Mouse (Mus musculus): ENCODE data around the gene Olfr33. TPM values are rescaled to one million over a fixed set of nuclear protein-coding genes. Genes with fewer than 3 reads are reported as not detected.

The Olfr33 gene
- polyA plus RNA-seq, 1 experiment, result not detected

- no peak for DNase-seq (ENCODE audit: low read depth in 1 of 2, low spot score in 2 of 2)
- Histone ChIP-seq H3K4me1 (ENCODE audit: control insufficient read depth, insufficient read depth, insufficient read length) (no peaks in the 10 kb centered on the region), H3K36me3 (ENCODE audit: control insufficient read depth, insufficient read depth, low read length) (no peaks in the 10 kb centered on the region), H3K27ac (ENCODE audit: insufficient read depth, low read length) (no peak overlapping the region), H3K4me3 (ENCODE audit: extremely low read depth, insufficient read depth, insufficient read length) (no peak overlapping the region), H3K27me3 (ENCODE audit: control insufficient read depth, insufficient read depth, low read length) (no peaks in the 10 kb centered on the region)
- no peak for TF ChIP-seq POLR2A (IDR thresholded peaks at IDR 0.05; ENCODE audit: low read depth, low read length)
- WGBS, result 89% methylated on average over 7 of the region's 7 CpGs
Observed at GRCm38 (mm10) chr7:102698461-102698860, 20.4 kb downstream of the Olfr33 start.

GRCm38 (mm10) chr7:102695358-102696125, 23.3 kb downstream of the Olfr33 start, which contains the start of gene Olfr557:
Gene Olfr557, plus strand, starts transcription at chr7:102695910.
- 77% methylated on average over 5 of the region's 5 CpGs for WGBS
- Histone ChIP-seq H3K27ac (ENCODE audit: insufficient read depth, low read length) (no peak within 1 kb of the TSS), H3K27me3 (ENCODE audit: control insufficient read depth, insufficient read depth, low read length) (no peaks in the 10 kb centered on the region), H3K4me3 (ENCODE audit: extremely low read depth, insufficient read depth, insufficient read length) (no peak within 1 kb of the TSS), H3K36me3 (ENCODE audit: control insufficient read depth, insufficient read depth, low read length) (no peaks in the 10 kb centered on the region), H3K4me1 (ENCODE audit: control insufficient read depth, insufficient read depth, insufficient read length) (no peaks in the 10 kb centered on the region)
- peak; percentile 8 to 22 for DNase-seq (ENCODE audit: low read depth in 1 of 2, low spot score in 2 of 2)
- no peak for TF ChIP-seq POLR2A (IDR thresholded peaks at IDR 0.05; ENCODE audit: low read depth, low read length)
- TF ChIP-seq CTCF (IDR thresholded peaks at IDR 0.05; ENCODE audit: extremely low read depth, insufficient read depth, insufficient read length, insufficient replicate concordance), result peak; percentile 77; the same call in 1 of the 2 replicates

- no peaks in the 10 kb centered on the region for H3K36me3 ChIP-seq (ENCODE audit: control insufficient read depth, insufficient read depth, low read length)
- peak within 1 kb of the TSS; percentile 74 for H3K27ac ChIP-seq (ENCODE audit: insufficient read depth, low read length)
- under 1% methylated on average over 40 of the region's 40 CpGs for WGBS
- no peaks in the 10 kb centered on the region; the same call in 1 of the 2 replicates for H3K4me1 ChIP-seq (ENCODE audit: control insufficient read depth, insufficient read depth, insufficient read length)
- TF ChIP-seq POLR2A (IDR thresholded peaks at IDR 0.05; ENCODE audit: low read depth, low read length), result peak; percentile 4; the same call in 1 of the 2 replicates
- TF ChIP-seq CTCF (IDR thresholded peaks at IDR 0.05; ENCODE audit: extremely low read depth, insufficient read depth, insufficient read length, insufficient replicate concordance), result no peak
- H3K27me3 ChIP-seq (ENCODE audit: control insufficient read depth, insufficient read depth, low read length), result no peaks in the 10 kb centered on the region
- peak; percentile 78 to 90 for DNase-seq (ENCODE audit: low read depth in 1 of 2, low spot score in 2 of 2)
- H3K4me3 ChIP-seq (ENCODE audit: extremely low read depth, insufficient read depth, insufficient read length), result peak within 1 kb of the TSS; percentile 92
Observed at GRCm38 (mm10) chr7:102686944-102687501, 31.8 kb downstream of the Olfr33 start, which contains the start of gene Trim68. Gene Trim68, minus strand, starts transcription at chr7:102687327.

- WGBS, result 93% methylated on average over 1 of the region's 1 CpGs
- DNase-seq (ENCODE audit: low read depth in 1 of 2, low spot score in 2 of 2), result no peak
- H3K4me1 ChIP-seq (ENCODE audit: control insufficient read depth, insufficient read depth, insufficient read length), result no peaks in the 10 kb centered on the region
- no peak overlapping the region for H3K4me3 ChIP-seq (ENCODE audit: extremely low read depth, insufficient read depth, insufficient read length)
- no peaks in the 10 kb centered on the region for H3K27me3 ChIP-seq (ENCODE audit: control insufficient read depth, insufficient read depth, low read length)
- no peak for TF ChIP-seq POLR2A (IDR thresholded peaks at IDR 0.05; ENCODE audit: low read depth, low read length)
- no peak for TF ChIP-seq CTCF (IDR thresholded peaks at IDR 0.05; ENCODE audit: extremely low read depth, insufficient read depth, insufficient read length, insufficient replicate concordance)
- H3K36me3 ChIP-seq (ENCODE audit: control insufficient read depth, insufficient read depth, low read length), result peaks cover 4% of the 10 kb centered on the region; the same call in 1 of the 2 replicates
- H3K27ac ChIP-seq (ENCODE audit: insufficient read depth, low read length), result no peak overlapping the region
Observed at GRCm38 (mm10) chr7:102681916-102682315, 37.0 kb downstream of the Olfr33 start.

- H3K4me3 ChIP-seq (ENCODE audit: extremely low read depth, insufficient read depth, insufficient read length), result no peak overlapping the region
- no peak for DNase-seq (ENCODE audit: low read depth in 1 of 2, low spot score in 2 of 2)
- WGBS, result 49% methylated on average over 2 of the region's 2 CpGs
- H3K4me1 ChIP-seq (ENCODE audit: control insufficient read depth, insufficient read depth, insufficient read length), result no peaks in the 10 kb centered on the region
- H3K27ac ChIP-seq (ENCODE audit: insufficient read depth, low read length), result no peak overlapping the region
- H3K36me3 ChIP-seq (ENCODE audit: control insufficient read depth, insufficient read depth, low read length), result peaks cover 3% of the 10 kb centered on the region; the same call in 1 of the 2 replicates
- no peaks in the 10 kb centered on the region for H3K27me3 ChIP-seq (ENCODE audit: control insufficient read depth, insufficient read depth, low read length)
- TF ChIP-seq CTCF (IDR thresholded peaks at IDR 0.05; ENCODE audit: extremely low read depth, insufficient read depth, insufficient read length, insufficient replicate concordance), result no peak
Observed at GRCm38 (mm10) chr7:102676225-102676624, 42.6 kb downstream of the Olfr33 start.

- WGBS, result 29% methylated on average over 2 of the region's 2 CpGs
- no peak for DNase-seq (ENCODE audit: low read depth in 1 of 2, low spot score in 2 of 2)
- Histone ChIP-seq H3K4me1 (ENCODE audit: control insufficient read depth, insufficient read depth, insufficient read length) (no peaks in the 10 kb centered on the region), H3K36me3 (ENCODE audit: control insufficient read depth, insufficient read depth, low read length) (no peaks in the 10 kb centered on the region), H3K27me3 (ENCODE audit: control insufficient read depth, insufficient read depth, low read length) (no peaks in the 10 kb centered on the region), H3K4me3 (ENCODE audit: extremely low read depth, insufficient read depth, insufficient read length) (no peak overlapping the region), H3K27ac (ENCODE audit: insufficient read depth, low read length) (no peak overlapping the region)
- TF ChIP-seq POLR2A (IDR thresholded peaks at IDR 0.05; ENCODE audit: low read depth, low read length), result no peak
- no peak for TF ChIP-seq CTCF (IDR thresholded peaks at IDR 0.05; ENCODE audit: extremely low read depth, insufficient read depth, insufficient read length, insufficient replicate concordance)
Observed at GRCm38 (mm10) chr7:102665378-102665777, 53.5 kb downstream of the Olfr33 start.

- WGBS, result 81% methylated on average over 3 of the region's 3 CpGs
- no peak within 1 kb of the TSS for H3K4me3 ChIP-seq (ENCODE audit: extremely low read depth, insufficient read depth, insufficient read length)
- TF ChIP-seq POLR2A (IDR thresholded peaks at IDR 0.05; ENCODE audit: low read depth, low read length) (no peak), CTCF (IDR thresholded peaks at IDR 0.05; ENCODE audit: extremely low read depth, insufficient read depth, insufficient read length, insufficient replicate concordance) (no peak)
- no peaks in the 10 kb centered on the region for H3K4me1 ChIP-seq (ENCODE audit: control insufficient read depth, insufficient read depth, insufficient read length)
- H3K27me3 ChIP-seq (ENCODE audit: control insufficient read depth, insufficient read depth, low read length), result no peaks in the 10 kb centered on the region
- H3K36me3 ChIP-seq (ENCODE audit: control insufficient read depth, insufficient read depth, low read length), result no peaks in the 10 kb centered on the region
- no peak within 1 kb of the TSS for H3K27ac ChIP-seq (ENCODE audit: insufficient read depth, low read length)
- no peak for DNase-seq (ENCODE audit: low read depth in 1 of 2, low spot score in 2 of 2)
Observed at GRCm38 (mm10) chr7:102664599-102664998, 54.3 kb downstream of the Olfr33 start, which contains the start of gene Olfr556. Gene Olfr556, plus strand, starts transcription at chr7:102664899.

Other genes with a start within 250 kb of the Olfr33 start
- gene Olfr543, start 237.4 kb downstream of the Olfr33 start, polyA plus RNA-seq (2012; rRNA removed), result not detected in 2 replicates
- gene Olfr544, start 230.8 kb downstream of the Olfr33 start, polyA plus RNA-seq (2012; rRNA removed), result not detected in 2 replicates
- not detected in 2 replicates for gene Olfr545, start 219.5 kb downstream of the Olfr33 start, polyA plus RNA-seq (2012; rRNA removed)
- gene Olfr547, start 184.3 kb downstream of the Olfr33 start, polyA plus RNA-seq (2012; rRNA removed), result not detected in 2 replicates
- gene Olfr548-ps1, start 178.2 kb downstream of the Olfr33 start, polyA plus RNA-seq (2012; rRNA removed), result not detected in 2 replicates
- not detected in 2 replicates for gene Olfr549, start 169.2 kb downstream of the Olfr33 start, polyA plus RNA-seq (2012; rRNA removed)
- 6.3 and 8.1 TPM in 2 replicates for gene Trim21, start 153.6 kb downstream of the Olfr33 start, polyA plus RNA-seq (2012; rRNA removed)
- not detected in 2 replicates for gene Olfr550, start 147.6 kb downstream of the Olfr33 start, polyA plus RNA-seq (2012; rRNA removed)
- gene Olfr551, start 127.2 kb downstream of the Olfr33 start, polyA plus RNA-seq (2012; rRNA removed), result not detected in 2 replicates
- gene Olfr552, start 121.3 kb downstream of the Olfr33 start, polyA plus RNA-seq (2012; rRNA removed), result 0.06 and 0.12 TPM in 2 replicates
- not detected in 2 replicates for gene Olfr553, start 100.9 kb downstream of the Olfr33 start, polyA plus RNA-seq (2012; rRNA removed)
- gene Olfr554, start 80.6 kb downstream of the Olfr33 start, polyA plus RNA-seq (2012; rRNA removed), result not detected in 2 replicates
- not detected in 2 replicates for gene Olfr555, start 60.2 kb downstream of the Olfr33 start, polyA plus RNA-seq (2012; rRNA removed)
- not detected in 2 replicates for gene Olfr556, start 54.2 kb downstream of the Olfr33 start, polyA plus RNA-seq (2012; rRNA removed)
- 10.6 and 12.4 TPM in 2 replicates for gene Trim68, start 31.7 kb downstream of the Olfr33 start, polyA plus RNA-seq (2012; rRNA removed)
- gene Olfr557, start 23.2 kb downstream of the Olfr33 start, polyA plus RNA-seq (2012; rRNA removed), result not detected in 2 replicates
- gene Olfr558, start 16.9 kb downstream of the Olfr33 start, polyA plus RNA-seq (2012; rRNA removed), result 0.07 and 0.19 TPM in 2 replicates
- gene Olfr559, start 8.4 kb upstream of the Olfr33 start, polyA plus RNA-seq (2012; rRNA removed), result not detected in 2 replicates
- gene Olfr560, start 40.3 kb upstream of the Olfr33 start, polyA plus RNA-seq (2012; rRNA removed), result not detected in 2 replicates
- gene Olfr78, start 40.4 kb upstream of the Olfr33 start, polyA plus RNA-seq (2012; rRNA removed), result 0.12 and 0.26 TPM in 2 replicates
- gene Olfr561, start 52.2 kb upstream of the Olfr33 start, polyA plus RNA-seq (2012; rRNA removed), result not detected in 2 replicates
- gene Olfr564, start 84.4 kb upstream of the Olfr33 start, polyA plus RNA-seq (2012; rRNA removed), result not detected in 2 replicates
- not detected in 2 replicates for gene Olfr566, start 139.7 kb upstream of the Olfr33 start, polyA plus RNA-seq (2012; rRNA removed)
- gene Olfr568, start 158.1 kb upstream of the Olfr33 start, polyA plus RNA-seq (2012; rRNA removed), result not detected in 2 replicates
- not detected in 2 replicates for gene Olfr569, start 171.8 kb upstream of the Olfr33 start, polyA plus RNA-seq (2012; rRNA removed)
- gene Olfr570, start 175.5 kb upstream of the Olfr33 start, polyA plus RNA-seq (2012; rRNA removed), result not detected in 2 replicates
- gene Olfr571, start 198.5 kb upstream of the Olfr33 start, polyA plus RNA-seq (2012; rRNA removed), result not detected in 2 replicates
- not detected in 2 replicates for gene Olfr572, start 205.3 kb upstream of the Olfr33 start, polyA plus RNA-seq (2012; rRNA removed)
- not detected in 2 replicates for gene Olfr573-ps1, start 223.5 kb upstream of the Olfr33 start, polyA plus RNA-seq (2012; rRNA removed)
- not detected in 2 replicates for gene Olfr574, start 229.4 kb upstream of the Olfr33 start, polyA plus RNA-seq (2012; rRNA removed)
- gene Olfr575, start 239.7 kb upstream of the Olfr33 start, polyA plus RNA-seq (2012; rRNA removed), result not detected in 2 replicates
- gene Olfr576, start 243.6 kb upstream of the Olfr33 start, polyA plus RNA-seq (2012; rRNA removed), result not detected in 2 replicates

Measured in spleen, adult 2 months (tissue).